Mouse (Mus musculus) layer of hippocampus, postnatal 10 days (tissue): ENCODE results near the gene Ywhae. TPM values are rescaled to one million over a fixed set of nuclear protein-coding genes. Genes with fewer than 3 reads are reported as not detected.

ENCODE experiments used
- DNase-seq, 2 experiments: peaks; one replicate each; pipeline ENCODE4 v3.0.0; 2021; ENCODE audit warnings: low spot score in 2 of 2
- total RNA-seq, 2 experiments: library from RNA; stranded (reverse); gene quantifications; 2 replicates each; pipeline ENCODE4 v1.2.3; 2021

Gene Ywhae
- total RNA-seq, 2 experiments from 2014 or later, result 1,501 to 1,604 TPM

DNA sequence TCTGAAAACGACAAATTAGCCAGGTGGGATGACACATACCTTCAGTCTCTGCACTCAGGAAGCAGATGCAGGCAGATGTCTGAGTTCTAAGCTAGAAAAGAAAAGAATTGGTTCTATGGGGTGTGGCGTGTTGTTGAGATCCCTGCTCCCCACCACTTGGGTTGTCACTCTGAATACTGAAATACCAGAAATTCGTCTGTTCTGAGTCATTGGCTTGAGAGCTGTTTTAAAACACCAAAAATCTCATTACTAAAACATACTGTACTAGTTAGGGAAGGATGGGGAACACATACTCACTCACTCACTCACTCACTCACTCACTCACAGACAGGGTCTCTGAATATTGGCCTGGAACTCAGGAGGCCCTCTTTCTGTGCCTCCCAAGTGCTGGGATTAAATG, 4.3 kb downstream of the Ywhae start:
- DNase-seq, result no peak

DNA sequence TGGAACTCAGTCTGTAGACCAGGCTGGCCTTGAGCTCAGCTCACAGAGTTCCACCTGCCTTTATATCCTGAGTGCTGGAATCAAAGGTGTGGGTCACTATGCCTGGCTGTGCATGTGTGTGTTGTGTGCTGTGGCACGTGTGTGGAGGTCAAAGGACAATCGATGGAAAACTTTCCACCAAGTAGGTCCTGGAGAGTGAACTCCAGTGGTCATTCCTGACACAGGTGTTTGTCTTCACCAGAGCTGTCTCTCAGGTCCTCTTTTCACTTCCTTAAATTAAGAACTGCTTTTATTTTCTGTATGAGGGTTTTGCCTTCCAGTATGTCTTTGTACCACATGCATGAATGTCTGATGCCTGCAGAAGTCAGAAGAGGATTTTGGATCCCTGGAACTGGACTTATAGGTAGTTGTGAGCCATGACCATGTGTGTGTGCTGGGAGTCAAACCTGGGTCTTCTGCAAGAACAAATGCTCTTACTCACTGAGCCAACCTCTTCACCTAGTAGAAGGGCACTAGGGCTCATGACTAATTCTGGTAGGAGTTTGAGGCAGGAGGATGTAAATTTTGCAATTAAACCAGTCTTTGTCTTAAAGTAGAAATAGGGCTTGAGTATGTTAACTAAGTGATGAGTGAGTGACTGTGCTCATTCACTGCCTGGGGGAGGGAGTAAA, 5.3 kb downstream of the Ywhae start:
- no peak for DNase-seq

DNA sequence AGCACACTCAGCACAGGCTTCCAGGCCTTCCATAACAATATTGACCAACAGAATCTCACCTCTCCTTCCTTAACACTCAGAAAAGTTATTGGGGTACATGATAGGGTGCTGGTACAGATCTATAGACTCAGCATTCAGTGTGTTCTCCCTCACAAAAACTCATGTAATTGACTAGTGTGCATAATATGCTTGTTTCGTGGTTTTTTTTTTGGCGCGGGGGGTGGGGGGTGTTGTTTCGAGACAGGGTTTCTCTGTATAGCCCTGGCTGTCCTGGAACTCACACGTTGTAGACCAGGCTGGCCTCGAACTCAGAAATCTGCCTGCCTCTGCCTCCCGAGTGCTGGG, 5.8 kb downstream of the Ywhae start:
- DNase-seq, result no peak

DNA sequence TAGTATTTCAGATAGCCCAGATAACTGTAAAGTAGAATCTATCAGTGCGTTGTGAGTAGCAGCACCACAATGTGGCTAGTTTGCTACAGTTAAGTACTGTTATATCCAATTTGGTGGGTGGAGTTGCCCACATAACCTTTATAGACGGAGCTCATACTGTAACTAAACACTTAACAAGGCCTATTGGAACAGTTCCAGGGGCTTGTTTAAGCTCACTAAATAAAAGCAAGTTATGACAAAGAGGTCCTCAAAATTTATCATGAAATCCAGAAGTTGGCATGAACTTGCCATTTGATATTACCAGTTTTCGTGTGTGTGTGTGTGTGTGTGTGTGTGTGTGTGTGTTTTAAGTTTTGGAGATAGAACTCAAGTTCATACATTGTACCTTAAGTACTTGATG, 7.5 kb downstream of the Ywhae start:
- no peak for DNase-seq

DNA sequence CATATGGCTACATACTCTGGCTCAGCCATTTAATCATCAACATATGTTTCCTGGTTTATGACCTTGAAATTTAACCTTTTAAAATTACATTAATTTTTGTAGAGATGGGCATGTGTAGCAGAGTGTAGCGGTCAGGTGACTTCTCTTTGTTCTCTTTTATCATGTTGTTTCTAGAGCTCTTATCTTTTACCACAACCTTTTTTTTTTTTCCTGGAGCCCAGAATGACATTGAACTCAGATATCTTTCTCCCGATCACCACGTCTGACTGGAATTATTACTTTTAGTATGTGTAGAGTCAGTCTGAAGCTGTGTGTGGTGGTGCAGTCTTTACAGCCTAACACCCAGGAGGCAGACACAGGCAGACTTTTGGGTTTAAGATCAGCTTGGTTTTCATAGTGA, 8.9 kb downstream of the Ywhae start:
- no peak for DNase-seq

DNA sequence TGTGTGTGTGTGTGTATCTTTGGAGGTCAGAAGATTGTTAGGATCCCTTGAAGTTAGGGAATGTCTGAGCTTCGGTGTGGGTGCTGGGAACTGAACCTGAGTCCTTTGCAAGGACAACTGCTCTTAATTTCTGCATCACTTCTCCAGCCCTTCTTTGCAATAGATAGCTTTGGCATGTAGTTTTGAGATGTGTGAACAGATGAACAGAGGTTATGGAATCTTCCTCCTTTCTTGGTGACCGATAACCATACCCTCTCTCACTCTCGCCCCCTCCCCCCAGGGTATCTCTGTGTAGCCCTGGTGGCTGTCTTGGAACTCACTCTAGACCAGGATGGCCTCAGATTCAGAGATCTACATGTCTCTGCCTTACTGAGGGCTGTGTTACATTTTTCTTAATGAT, 12.1 kb downstream of the Ywhae start:
- DNase-seq, result no peak

DNA sequence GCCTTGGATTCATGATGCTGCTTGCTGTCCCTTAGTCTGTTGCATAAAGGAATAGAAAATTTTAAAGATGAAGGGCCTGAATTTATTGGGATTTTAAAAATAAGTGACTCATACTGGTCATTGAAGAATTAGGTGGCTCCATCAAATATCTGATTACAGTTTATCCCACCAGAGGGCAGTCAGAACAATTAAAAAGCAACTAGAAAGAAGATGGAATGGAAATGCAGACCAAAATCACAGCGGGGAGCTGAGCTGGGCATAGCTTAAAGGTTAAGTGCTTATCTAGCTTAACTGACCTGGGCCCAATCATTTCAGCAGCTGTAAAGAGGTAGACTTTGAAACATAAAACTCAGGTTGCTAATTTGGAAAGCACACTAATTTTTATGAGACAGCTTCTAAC, 17.9 kb downstream of the Ywhae start:
- no peak for DNase-seq

DNA sequence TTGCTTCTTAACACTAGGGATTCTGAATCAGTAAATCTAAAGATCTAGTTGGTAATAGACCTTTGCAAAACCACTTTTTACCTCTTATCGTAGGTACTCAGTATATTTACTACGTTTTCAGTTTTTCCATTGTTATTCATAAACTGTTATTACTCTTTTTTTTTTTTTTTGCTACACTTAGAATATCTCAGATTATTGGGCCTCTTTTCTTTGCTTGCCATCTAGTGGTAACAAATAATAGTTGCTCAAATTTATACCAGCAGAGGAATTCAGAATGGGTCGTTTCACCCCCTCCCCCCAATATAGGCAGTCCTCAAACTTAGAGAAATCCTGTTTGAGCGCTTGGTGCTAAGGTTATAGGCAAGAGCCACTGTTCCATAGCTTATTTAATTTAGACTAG, 18.4 kb downstream of the Ywhae start:
- no peak for DNase-seq

DNA sequence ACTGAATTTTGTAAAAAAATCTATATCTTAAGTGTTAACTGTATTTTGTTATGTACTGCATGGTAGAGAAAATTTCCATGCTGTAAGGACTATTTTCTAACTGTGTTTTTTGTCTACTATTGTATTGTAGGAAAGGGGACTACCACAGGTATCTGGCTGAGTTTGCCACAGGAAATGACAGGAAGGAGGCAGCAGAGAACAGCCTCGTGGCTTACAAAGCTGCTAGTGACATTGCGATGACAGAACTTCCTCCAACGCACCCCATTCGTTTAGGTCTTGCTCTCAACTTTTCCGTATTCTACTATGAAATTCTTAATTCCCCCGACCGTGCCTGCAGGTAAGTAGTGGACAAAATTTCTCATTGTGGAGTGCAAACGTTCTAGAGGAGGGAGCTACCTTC, 24.0 kb downstream of the Ywhae start:
- DNase-seq, result no peak

DNA sequence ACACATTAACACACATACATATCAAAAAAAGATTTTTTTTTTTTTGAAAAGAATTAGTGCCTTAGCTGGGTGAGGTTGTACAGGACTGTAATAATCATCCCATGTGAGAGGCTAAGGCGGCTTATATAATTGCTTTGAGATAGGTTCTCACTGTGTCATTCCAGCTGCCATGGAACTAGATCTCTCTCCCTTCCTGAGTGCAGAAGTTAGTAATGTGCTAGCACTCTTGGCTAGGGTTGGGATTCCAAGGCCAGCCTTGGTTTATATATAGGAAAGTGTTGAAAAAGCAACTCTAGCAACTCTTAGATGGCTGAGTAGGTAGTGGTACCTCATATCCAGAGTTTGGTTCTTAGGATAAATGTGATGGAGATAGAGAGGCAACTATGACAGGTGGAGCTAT, 25.9 kb downstream of the Ywhae start:
- DNase-seq, result no peak

DNA sequence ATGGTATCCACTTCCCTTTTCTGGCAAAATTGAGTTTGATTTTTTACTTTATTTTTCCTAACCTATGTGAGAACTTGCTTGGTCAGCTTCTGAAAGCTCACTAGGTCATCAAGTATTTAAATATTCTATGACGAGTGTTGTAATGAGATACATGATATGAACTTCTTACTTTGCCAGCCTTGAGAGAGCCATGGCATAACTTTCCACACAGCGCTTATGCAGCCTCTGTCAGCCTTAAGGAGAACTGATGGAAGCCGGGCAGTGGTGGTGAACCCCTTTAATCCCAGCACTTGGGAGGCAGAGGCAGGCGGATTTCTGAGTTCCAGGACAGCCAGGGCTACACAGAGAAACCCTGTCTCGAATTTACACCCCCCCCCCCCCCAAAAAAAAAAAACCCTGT, 28.1 kb downstream of the Ywhae start:
- no peak for DNase-seq

DNA sequence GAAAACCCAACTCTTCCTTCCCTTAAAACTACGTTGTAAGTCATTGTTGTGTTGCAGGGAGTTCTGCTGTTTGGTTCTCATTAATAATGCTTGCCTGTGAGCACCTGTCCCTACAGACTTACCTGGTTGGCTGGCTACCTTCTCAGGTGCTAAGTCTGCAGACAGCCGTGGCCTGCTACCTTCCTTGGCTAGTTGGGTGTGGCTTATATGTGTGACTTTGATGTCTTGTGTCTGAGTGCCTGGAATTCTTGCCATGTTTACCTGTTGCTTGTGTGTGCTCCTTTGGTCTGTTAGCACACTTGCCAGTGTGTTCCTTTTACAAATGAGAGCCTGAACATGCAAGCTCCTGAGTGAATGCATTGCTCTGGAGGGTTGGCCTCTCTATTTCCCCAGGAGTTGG, 30.0 kb downstream of the Ywhae start:
- no peak for DNase-seq

DNA sequence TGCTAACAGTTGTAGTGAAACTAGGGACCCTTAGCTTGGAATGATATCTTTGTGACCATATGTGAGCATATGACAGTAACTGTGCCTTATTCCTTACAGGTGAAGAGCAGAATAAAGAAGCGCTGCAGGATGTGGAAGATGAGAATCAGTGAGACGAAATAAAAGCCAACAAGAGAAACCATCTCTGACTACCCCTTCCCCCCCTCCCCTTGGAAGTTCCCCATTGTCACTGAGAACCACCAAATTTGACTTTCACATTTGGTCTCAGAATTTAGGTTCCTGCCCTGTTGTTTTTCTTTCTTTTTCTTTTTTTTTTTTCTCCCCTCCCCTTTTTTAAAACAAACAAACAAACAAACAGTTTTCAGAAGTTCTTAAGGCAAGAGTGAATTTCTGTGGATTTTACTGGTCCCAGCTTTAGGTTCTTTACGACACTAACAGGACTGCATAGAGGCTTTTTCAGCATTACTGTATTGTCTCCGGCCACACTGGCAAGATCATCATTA, 31.9 kb downstream of the Ywhae start:
- no peak for DNase-seq

DNA sequence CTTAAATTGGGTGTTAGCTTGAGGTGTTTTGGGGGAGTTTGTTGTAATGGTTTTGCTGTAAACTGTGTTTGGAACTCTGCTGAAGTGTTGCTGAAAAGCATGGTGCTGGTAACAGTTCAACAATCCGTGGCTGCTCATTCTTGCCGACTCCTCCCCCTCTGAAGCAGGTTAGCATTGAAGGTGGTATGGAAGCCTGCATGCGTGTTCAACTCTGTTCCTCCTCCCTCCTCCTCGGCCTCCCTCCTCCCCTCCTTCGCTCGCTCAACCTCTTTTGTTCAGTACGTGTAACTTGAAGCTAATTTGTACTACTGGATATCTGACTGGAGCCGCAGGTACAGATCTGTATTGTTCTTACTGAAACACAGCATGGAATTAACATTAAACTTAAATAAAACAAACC, 32.5 kb downstream of the Ywhae start:
- DNase-seq, result no peak

DNA sequence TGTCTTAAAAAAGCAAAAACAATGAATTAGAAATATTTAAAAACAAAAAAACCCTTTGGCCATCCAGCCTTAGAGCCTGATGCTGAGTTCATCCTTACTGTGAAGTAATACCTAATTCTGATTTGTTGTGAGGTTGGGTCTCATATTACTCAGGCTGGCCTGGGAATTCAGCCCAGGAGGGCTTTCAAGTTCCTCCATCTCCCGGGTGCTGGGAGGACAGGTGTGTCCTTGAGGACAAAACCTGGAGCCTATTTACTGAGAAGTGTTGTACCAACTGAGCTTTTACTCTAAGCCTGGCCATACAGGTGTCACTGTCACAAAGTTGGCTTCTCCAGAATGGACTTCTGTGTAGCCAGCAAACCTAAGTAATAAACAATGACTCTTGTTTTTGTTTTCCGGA, 34.3 kb downstream of the Ywhae start:
- no peak for DNase-seq

DNA sequence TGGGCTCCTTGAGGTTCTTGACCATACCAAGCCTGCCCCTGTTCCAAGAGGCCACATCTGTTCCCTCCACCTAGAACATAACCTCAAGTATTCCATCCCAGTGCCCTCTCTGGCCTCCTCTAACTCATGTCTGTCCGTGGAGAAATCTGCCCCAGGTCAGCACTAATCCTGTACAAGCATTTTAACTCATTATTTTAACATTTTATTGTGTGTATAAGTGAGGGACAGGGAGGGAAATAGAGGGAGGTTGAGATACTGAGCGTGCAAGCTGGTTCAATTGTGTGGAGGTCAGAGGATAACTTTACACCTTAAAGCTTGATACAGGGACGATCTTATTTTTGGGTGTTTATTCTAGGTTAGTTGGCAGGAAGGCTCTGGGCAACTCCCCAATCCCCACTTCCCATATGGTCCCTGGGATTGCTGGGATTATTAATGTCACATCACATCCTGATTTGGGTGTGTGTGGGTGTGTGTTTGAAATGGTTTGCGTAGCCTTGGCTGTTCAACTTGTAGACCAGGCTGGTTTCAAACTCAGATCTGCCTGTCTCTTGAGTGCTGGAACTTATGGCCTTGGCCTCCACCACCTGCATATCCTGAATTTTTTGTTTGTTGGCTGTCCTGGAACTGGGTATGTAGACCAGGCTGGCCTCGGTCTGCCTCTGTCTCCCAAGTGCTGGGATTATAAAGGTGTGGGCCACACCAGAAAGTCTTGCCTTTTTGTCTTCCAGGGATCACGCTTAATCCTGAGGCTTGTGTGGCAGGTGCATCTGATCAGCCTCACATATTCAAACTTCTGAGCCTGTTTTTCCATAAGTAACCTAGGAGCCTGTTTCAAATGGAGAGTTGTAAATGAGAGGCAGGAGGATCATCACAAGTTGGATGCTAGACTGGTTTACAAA, 35.7 kb downstream of the Ywhae start:
- DNase-seq, result peak in 1 of 2 experiments; percentile 38

DNA sequence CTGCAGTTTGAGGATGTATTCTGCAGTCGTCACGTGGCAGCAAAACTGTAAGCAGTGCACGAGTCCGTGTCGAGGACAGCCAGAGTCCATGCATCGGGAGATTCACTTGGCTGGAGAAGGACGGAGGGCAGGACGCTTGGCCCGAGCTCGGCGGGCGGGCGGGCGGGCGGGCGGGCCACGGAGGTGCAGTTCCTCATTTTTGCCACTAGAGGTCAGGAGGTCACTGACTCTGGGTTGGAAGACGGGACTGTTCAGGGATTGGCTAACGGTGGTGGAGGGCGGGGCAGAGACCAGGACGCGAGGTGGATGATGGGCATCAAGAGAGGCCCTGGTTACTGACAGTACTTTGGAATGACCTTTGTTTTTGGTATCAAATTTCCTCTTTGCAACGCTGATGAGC, 36.5 kb downstream of the Ywhae start:
- DNase-seq, result peak; percentile 79 to 83

DNA sequence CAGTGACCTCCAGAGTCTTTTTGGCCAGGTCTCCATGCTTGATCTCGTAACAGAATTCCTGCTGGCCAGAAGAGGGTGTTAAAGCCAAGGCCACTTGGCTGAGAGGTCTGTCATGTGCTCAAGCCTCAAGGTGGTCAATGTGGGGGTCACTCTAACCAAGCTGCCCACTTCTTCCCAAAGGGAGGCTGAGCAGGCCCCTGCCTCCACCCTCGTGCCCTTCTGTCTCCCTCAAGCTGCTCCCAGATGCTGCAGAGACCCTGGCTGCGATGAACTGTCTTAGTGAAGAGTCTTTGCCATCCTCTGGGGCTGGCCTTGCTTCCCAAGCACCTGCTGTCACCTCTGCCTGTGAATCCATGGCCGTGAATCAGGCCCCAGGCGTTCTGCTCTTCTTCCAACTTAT, 39.9 kb downstream of the Ywhae start:
- DNase-seq, result no peak

DNA sequence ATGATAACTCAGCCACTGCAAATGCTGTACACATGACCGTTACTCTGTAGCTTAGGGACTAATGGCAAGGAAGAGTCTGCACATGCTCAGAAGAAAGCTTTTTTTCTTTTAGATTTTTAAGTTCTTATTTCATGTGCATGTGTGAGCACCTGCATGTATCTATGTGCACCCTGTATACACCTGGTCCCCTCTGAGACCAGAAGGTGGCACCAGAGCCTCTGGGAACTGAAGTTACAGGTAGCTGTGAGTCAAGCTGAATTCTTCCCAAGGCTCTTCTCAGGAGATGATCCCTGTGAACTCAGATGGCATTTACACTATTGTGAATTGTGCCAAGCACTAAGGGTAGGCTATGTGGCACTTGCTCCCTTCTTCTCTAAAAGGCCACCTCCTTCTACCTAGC, 43.2 kb downstream of the Ywhae start:
- DNase-seq, result no peak

DNA sequence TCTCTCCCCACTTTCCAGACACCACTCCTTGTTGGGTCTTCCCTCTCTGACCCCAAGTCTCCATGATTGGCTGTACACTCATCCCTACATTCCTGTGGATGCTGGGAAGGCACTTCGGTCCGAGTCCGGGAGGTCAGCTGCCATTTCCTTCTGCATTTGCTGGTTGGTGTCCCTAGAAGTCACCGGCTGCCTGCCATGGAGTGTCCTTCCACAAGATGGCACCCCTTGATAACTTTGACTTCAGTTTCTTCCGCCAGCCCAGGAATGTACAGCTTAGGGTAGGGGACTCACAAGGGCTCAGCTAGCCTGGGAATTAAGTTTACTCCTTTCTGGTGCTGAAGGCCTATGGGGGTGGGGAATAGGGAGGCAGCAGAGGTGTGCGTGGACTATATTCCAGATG, 49.2 kb downstream of the Ywhae start:
- DNase-seq, result peak; percentile 66 to 78

DNA sequence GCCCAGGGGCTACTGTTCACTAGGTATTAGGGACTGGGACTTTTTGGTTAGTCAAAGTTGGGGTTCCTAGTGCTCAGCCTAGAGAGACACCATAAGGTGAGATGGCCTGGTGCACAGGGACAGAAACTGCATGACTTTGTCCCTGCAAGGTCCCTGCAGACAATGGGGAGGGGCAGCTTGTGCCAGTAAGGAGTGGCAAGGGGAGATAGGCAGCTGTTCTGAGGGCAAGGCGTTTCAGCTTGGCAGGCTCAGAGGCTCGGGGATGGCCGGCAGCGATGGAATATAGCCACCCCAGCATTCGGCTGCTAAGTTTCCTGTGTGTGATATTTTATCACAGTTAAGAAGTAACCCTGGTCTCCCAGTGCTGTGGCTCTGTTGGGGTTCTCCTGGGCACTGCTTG, 51.1 kb downstream of the Ywhae start:
- DNase-seq, result no peak

DNA sequence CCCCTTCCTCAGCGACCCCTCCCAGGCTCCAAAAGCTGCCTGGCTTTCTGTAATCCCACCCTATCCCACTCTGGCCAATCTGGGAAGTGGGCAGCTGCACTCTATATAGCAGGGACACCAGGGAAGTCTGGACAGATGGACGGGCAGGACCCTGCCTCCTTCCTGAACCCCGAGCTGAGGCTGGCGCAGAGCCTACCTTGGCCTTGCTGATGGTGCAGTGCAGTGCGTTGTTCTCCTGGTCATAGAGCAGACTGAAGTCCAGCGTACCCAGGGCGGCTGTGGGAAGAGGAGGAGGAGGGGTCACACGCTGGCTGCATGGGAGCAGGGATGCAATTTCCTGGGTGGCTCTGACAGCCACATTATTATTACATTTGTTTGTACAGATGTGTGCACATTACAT, 53.2 kb downstream of the Ywhae start:
- no peak for DNase-seq

DNA sequence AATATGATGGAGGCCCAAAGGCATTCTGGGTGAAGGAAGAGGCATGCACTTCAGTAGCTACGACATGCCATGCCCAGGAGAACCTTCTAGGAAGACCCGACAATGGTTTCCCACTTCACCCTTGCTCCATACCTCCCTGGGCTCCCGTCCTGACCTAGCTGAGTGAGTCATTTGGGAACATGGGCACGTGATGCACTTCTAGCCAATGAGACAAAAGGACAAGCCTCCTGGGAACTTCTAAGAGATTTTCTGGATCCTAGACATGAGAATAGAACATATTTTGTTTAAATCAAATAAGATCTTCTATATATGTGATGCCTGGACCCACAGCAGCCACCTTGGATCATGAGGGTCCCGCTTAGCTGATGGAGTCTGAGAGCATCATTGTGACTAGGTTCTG, 59.9 kb downstream of the Ywhae start:
- DNase-seq, result no peak
